Mouse (Mus musculus) central nervous system, embryonic 14 days (tissue): Measurements from ENCODE around the gene Rasl11a. TPM values are rescaled to one million over a fixed set of nuclear protein-coding genes. Genes with fewer than 3 reads are reported as not detected.

Source experiments
- polyA plus RNA-seq: library from polyadenylated mRNA; depleted of rRNA; stranded (reverse); fragments of >200 nt; gene quantifications from 2 replicates; pipeline ENCODE4 v1.2.3, GENCODE M21; 2012; rRNA removed

The Rasl11a gene
- polyA plus RNA-seq, result 5.4 and 6.1 TPM in 2 replicates

DNA sequence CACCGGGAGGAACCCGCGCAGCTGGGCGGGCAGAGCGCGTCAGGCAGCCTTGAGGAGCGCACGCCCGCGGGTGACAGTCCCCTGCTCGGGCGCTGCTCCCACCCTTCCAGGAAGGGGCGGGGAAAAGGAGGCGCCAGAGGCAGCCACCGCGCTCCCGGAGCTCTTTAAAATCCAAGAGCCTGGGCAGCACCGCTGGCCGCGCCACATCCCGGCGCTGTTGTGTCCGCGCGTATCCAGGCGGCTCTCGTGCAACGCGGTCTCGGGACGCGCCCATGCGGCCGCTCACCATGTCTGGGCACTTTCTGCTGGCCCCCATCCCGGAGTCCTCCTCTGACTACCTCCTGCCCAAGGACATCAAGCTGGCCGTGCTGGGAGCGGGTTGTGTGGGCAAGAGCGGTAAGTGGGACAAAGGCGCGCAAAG lies at the start of gene Rasl11a:
Gene Rasl11a, plus strand, starts transcription at position 127 of the 421 bp plus-strand sequence.

DNA sequence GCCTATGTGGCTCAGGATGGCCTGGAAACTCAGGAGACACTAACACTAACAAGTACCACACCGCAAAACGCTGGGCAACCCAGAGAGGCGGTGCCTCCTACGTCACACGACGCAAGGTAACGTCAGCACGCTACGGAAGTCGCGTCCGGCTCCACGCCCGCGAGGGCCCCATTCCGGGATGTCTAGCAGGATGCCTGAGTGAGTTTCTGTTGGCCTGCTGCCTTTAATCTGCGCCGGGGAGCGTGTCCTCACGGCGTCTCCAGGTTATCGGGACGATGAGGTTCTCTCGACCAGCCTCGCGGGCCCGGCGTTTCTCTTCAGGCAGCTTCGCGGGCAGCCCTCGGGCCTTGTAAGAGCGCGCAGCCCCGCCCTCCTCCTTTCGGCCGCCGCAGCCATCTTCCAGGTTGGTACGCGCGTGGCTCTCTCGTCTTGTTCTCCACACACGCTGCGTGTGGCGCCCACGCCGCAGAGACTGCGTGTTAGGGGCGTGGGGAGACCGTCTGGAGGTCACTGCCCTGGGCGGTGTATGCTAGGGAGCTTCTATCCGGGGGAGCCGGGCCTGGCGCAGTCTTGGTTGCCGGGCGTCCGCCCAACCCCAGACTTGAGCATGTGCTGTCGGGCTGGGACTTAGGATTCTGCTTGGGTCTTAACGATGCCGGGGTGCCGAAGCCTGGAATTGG lies 12.0 kb upstream of the Rasl11a start, which contains the start of gene Rpl21:
Gene Rpl21, plus strand, starts transcription at position 122 of the 680 bp plus-strand sequence.

Other genes with a start within 250 kb of the Rasl11a start
- gene Usp12, start 50.1 kb upstream of the Rasl11a start, polyA plus RNA-seq, result 25.8 and 26.1 TPM in 2 replicates
- 452 and 461 TPM in 2 replicates for gene Rpl21, start 12.2 kb upstream of the Rasl11a start, polyA plus RNA-seq
- 81.0 and 81.4 TPM in 2 replicates for gene Gtf3a, start 103.6 kb downstream of the Rasl11a start, polyA plus RNA-seq
- gene Mtif3, start 118.7 kb downstream of the Rasl11a start, polyA plus RNA-seq, result 18.9 and 21.9 TPM in 2 replicates
- 7.5 and 8.6 TPM in 2 replicates for gene Lnx2, start 231.5 kb downstream of the Rasl11a start, polyA plus RNA-seq
- 99.4 and 99.7 TPM in 2 replicates for gene Polr1d, start 232.0 kb downstream of the Rasl11a start, polyA plus RNA-seq